In the genomic region with DNA sequence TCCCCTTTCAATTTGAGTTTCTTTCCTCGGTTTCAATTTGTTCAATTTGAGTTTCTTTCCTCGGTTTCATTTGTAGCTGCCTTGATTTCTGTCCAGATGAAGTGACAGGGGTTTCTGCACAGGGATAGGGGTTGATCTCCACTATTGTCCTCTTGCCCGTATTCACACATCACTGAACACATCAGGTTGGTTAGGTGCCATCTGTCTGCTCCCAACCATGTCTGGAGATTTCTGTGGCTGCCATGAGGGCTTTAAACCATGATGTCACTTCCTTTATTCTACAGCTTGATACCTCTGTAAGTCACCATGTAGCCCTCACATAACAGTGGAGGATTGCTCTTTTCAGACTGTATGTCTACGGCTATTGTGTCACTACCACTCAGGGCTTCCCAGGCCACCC, we compare ENCODE assay signal across 17 mouse cellular contexts. TPM values are rescaled to one million over a fixed set of nuclear protein-coding genes. Genes with fewer than 3 reads are reported as not detected.
DNase-seq lines count a peak whose midpoint lies in the region; ATAC-seq lines count a peak whose summit lies in the region.
"Had no signal": no experiment of that assay in that cellular context is flagged by ENCODE, and none has a peak within 500 bp of the region (broad histone marks: within the 10 kb centered on the region; RNA-seq: fewer than 3 reads in every experiment).

No protein-coding gene starts in this region.

- DNase-seq in forebrain, embryonic 11.5 days (ENCODE audit: low spot score) = no peak
- DNase-seq in hindbrain, embryonic 11.5 days (ENCODE audit: low spot score) = no peak
- peak; percentile 33 for DNase-seq in A20 (ENCODE audit: low read depth, low spot score)
- DNase-seq in adrenal gland, adult 2 months = no peak
- DNase-seq: B cell, adult 2 months; gastrocnemius, postnatal 10 days; kidney, adult 2 months; layer of hippocampus, postnatal 36 days; left cerebral cortex, postnatal 4 days; liver, embryonic 13.5 days had no signal

- 0 out of 2 replicates have a peak overlapping the region, but pooled peaks have one; percentile 31 for H3K27ac ChIP-seq in forebrain, embryonic 13.5 days
- H3K27ac ChIP-seq in forebrain, embryonic 11.5 days (ENCODE audit: low read depth, low read length) = no peak overlapping the region
- no peak overlapping the region; the same call in 1 of the 2 replicates for H3K27ac ChIP-seq in hindbrain, embryonic 12.5 days
- H3K27ac ChIP-seq in hindbrain, embryonic 11.5 days (ENCODE audit: low read depth, low read length) = no peak overlapping the region
- H3K27ac ChIP-seq in intestine, embryonic 16.5 days (ENCODE audit: low read length) = no peak overlapping the region
- H3K27ac ChIP-seq: embryonic facial prominence, embryonic 12.5 days; liver, embryonic 13.5 days had no signal

- peaks cover 72% of the 10 kb centered on the region for H3K4me1 ChIP-seq in forebrain, embryonic 13.5 days
- peaks cover 10% of the 10 kb centered on the region; the same call in 1 of the 2 replicates for H3K4me1 ChIP-seq in forebrain, embryonic 11.5 days (replicated peaks; ENCODE audit: control insufficient read depth, insufficient read depth, low read length)
- H3K4me1 ChIP-seq in hindbrain, embryonic 12.5 days = peaks cover 70% of the 10 kb centered on the region
- H3K4me1 ChIP-seq in hindbrain, embryonic 11.5 days (replicated peaks; ENCODE audit: control insufficient read depth, insufficient read depth, low read length) = peaks cover 7% of the 10 kb centered on the region
- H3K4me1 ChIP-seq in intestine, embryonic 16.5 days (ENCODE audit: control insufficient read depth, insufficient read depth, low read length) = peaks cover 37% of the 10 kb centered on the region

- H3K4me2 ChIP-seq in forebrain, embryonic 13.5 days = peak overlapping the region; percentile 84
- H3K4me2 ChIP-seq in forebrain, embryonic 11.5 days (ENCODE audit: low read depth, low read length, severe bottlenecking) = no peak overlapping the region
- peak overlapping the region; percentile 90 for H3K4me2 ChIP-seq in hindbrain, embryonic 12.5 days (replicated peaks)
- no peak overlapping the region for H3K4me2 ChIP-seq in hindbrain, embryonic 11.5 days (replicated peaks; ENCODE audit: low read depth, low read length)
- H3K4me2 ChIP-seq in intestine, embryonic 16.5 days (ENCODE audit: low read depth, low read length) = no peak overlapping the region
- H3K4me2 ChIP-seq: embryonic facial prominence, embryonic 12.5 days; liver, embryonic 13.5 days had no signal

- H3K27me3 ChIP-seq in forebrain, embryonic 13.5 days = no peaks in the 10 kb centered on the region
- H3K27me3 ChIP-seq in forebrain, embryonic 11.5 days (ENCODE audit: control insufficient read depth, insufficient read depth, low read length) = peaks cover 5% of the 10 kb centered on the region; the same call in 1 of the 2 replicates
- H3K27me3 ChIP-seq in hindbrain, embryonic 12.5 days = peaks cover 1% of the 10 kb centered on the region; the same call in 1 of the 2 replicates
- H3K27me3 ChIP-seq in hindbrain, embryonic 11.5 days (ENCODE audit: control insufficient read depth, insufficient read depth, low read length) = 0 out of 2 replicates have a peak, but pooled peaks cover 3% of the 10 kb centered on the region
- H3K27me3 ChIP-seq in intestine, embryonic 16.5 days (replicated peaks; ENCODE audit: control insufficient read depth, insufficient read depth, low read length) = no peaks in the 10 kb centered on the region
- H3K27me3 ChIP-seq: embryonic facial prominence, embryonic 12.5 days had no signal

- H3K36me3 ChIP-seq in forebrain, embryonic 13.5 days (ENCODE audit: poor library complexity, severe bottlenecking) = no peaks in the 10 kb centered on the region
- H3K36me3 ChIP-seq in forebrain, embryonic 11.5 days (ENCODE audit: control insufficient read depth, insufficient read depth, low read length) = no peaks in the 10 kb centered on the region
- H3K36me3 ChIP-seq in hindbrain, embryonic 12.5 days = no peaks in the 10 kb centered on the region
- no peaks in the 10 kb centered on the region for H3K36me3 ChIP-seq in hindbrain, embryonic 11.5 days (ENCODE audit: control insufficient read depth, insufficient read depth, low read length)
- no peaks in the 10 kb centered on the region for H3K36me3 ChIP-seq in intestine, embryonic 16.5 days (ENCODE audit: control insufficient read depth, insufficient read depth, low read length)
- H3K36me3 ChIP-seq: embryonic facial prominence, embryonic 12.5 days; liver, embryonic 13.5 days had no signal

- no peak overlapping the region for H3K9ac ChIP-seq in forebrain, embryonic 13.5 days
- H3K9ac ChIP-seq in forebrain, embryonic 11.5 days (ENCODE audit: low read length) = no peak overlapping the region
- no peak overlapping the region for H3K9ac ChIP-seq in hindbrain, embryonic 12.5 days
- no peak overlapping the region for H3K9ac ChIP-seq in hindbrain, embryonic 11.5 days (ENCODE audit: low read depth, low read length)
- H3K9ac ChIP-seq in intestine, embryonic 16.5 days (ENCODE audit: low read depth, low read length) = no peak overlapping the region
- H3K9ac ChIP-seq: embryonic facial prominence, embryonic 12.5 days; liver, embryonic 13.5 days had no signal

- no peak overlapping the region for H3K4me3 ChIP-seq in forebrain, embryonic 13.5 days
- H3K4me3 ChIP-seq in forebrain, embryonic 11.5 days (ENCODE audit: low read depth, low read length) = no peak overlapping the region
- no peak overlapping the region for H3K4me3 ChIP-seq in hindbrain, embryonic 12.5 days
- no peak overlapping the region for H3K4me3 ChIP-seq in hindbrain, embryonic 11.5 days (ENCODE audit: low read depth, low read length)
- H3K4me3 ChIP-seq in intestine, embryonic 16.5 days (ENCODE audit: low read length) = no peak overlapping the region
- H3K4me3 ChIP-seq: embryonic facial prominence, embryonic 12.5 days; liver, embryonic 13.5 days; megakaryocyte, embryonic 14.5 days had no signal

- ATAC-seq in forebrain, embryonic 13.5 days = no peak
- no peak for ATAC-seq in forebrain, embryonic 11.5 days (replicated peaks; ENCODE audit: low FRiP score)
- no peak for ATAC-seq in hindbrain, embryonic 12.5 days (ENCODE audit: low FRiP score)
- no peak for ATAC-seq in hindbrain, embryonic 11.5 days (ENCODE audit: low FRiP score)
- 0 out of 2 replicates have a peak, but pooled peaks have one; percentile 8 for ATAC-seq in granulocyte monocyte progenitor cell, adult 5-6 weeks (replicated peaks; ENCODE audit: poor library complexity, severe bottlenecking)
- no peak for ATAC-seq in intestine, embryonic 16.5 days
- ATAC-seq: lung, postnatal 0 days had no signal

- 79% methylated on average over 4 of the region's 4 CpGs for WGBS in forebrain, embryonic 13.5 days
- 78% methylated on average over 4 of the region's 4 CpGs for WGBS in forebrain, embryonic 11.5 days
- 75% methylated on average over 4 of the region's 4 CpGs for WGBS in hindbrain, embryonic 12.5 days
- 82% methylated on average over 4 of the region's 4 CpGs for WGBS in hindbrain, embryonic 11.5 days
- 84% methylated on average over 4 of the region's 4 CpGs for WGBS in intestine, embryonic 16.5 days

- no peaks in the 10 kb centered on the region for H3K9me3 ChIP-seq in forebrain, embryonic 13.5 days (replicated peaks)
- H3K9me3 ChIP-seq in forebrain, embryonic 11.5 days (ENCODE audit: control insufficient read depth, low read length) = no peaks in the 10 kb centered on the region
- H3K9me3 ChIP-seq in hindbrain, embryonic 12.5 days (replicated peaks) = no peaks in the 10 kb centered on the region
- no peaks in the 10 kb centered on the region for H3K9me3 ChIP-seq in hindbrain, embryonic 11.5 days (ENCODE audit: control insufficient read depth, low read length)
- H3K9me3 ChIP-seq in intestine, embryonic 16.5 days (ENCODE audit: control insufficient read depth, low read length) = no peaks in the 10 kb centered on the region
- H3K9me3 ChIP-seq: embryonic facial prominence, embryonic 12.5 days; liver, embryonic 13.5 days; megakaryocyte, embryonic 14.5 days had no signal

RNA-seq across cellular contexts. Expression of a gene that starts 4.0 kb away (rescaled TPM):
- 38.5 and 41.4 TPM in 2 replicates for polyA plus RNA-seq in forebrain, embryonic 13.5 days (2015; fragmentation: Nextera tagmentation; extraction: Ambion mirVana)
- 30.4 and 32.5 TPM in 2 replicates for polyA plus RNA-seq in forebrain, embryonic 11.5 days (2014; fragmentation: Nextera tagmentation; extraction: Ambion mirVana)
- 80.4 and 98.4 TPM in 2 replicates for polyA plus RNA-seq in hindbrain, embryonic 12.5 days (2016; fragmentation: Nextera tagmentation; extraction: Ambion mirVana)
- 55.7 and 58.2 TPM in 2 replicates for polyA plus RNA-seq in hindbrain, embryonic 11.5 days (2014; fragmentation: Nextera tagmentation; extraction: Ambion mirVana)
- total RNA-seq in granulocyte monocyte progenitor cell, adult 5-6 weeks (2014; fragmentation: Nextera tagmentation) = 23.7 and 36.0 TPM in 2 replicates
- 17.9 and 20.4 TPM in 2 replicates for total RNA-seq in granulocyte monocyte progenitor cell, adult 5-6 weeks (2017)
- 10 to 100 TPM; 21.0 to 21.9 TPM for total RNA-seq in adrenal gland, adult 2 months (2021)
- polyA plus RNA-seq in adrenal gland, adult 2 months (2012; rRNA removed) = 13.7 TPM in 2 replicates
- 12.6 and 13.3 TPM in 2 replicates for polyA plus RNA-seq in intestine, embryonic 16.5 days (2015; fragmentation: Nextera tagmentation; extraction: Ambion mirVana)

Comparison
In these comparisons a context has a peak if more than half of its experiments do, and no peak if none do; other contexts are left out.
1. H3K4me2 ChIP-seq: peak in forebrain, embryonic 13.5 days (single experiment) and hindbrain, embryonic 12.5 days (single experiment); none in forebrain, embryonic 11.5 days (single experiment), hindbrain, embryonic 11.5 days (single experiment) and intestine, embryonic 16.5 days (single experiment).